Mouse (Mus musculus) E14TG2a.4 (cell line): ENCODE measurements around the gene Snx21.

Experiments
- H3K27me3 ChIP-seq: 2 replicates; pipeline ENCODE4 v1.6.1; 2014; ENCODE audit warnings: low read length, control low read depth; ENCODE audit not compliant: insufficient read depth
- H3K36me3 ChIP-seq: 2 replicates; pipeline ENCODE4 v1.6.1; 2014; ENCODE audit warnings: low read length, control low read depth; ENCODE audit not compliant: insufficient read depth
- H3K4me1 ChIP-seq: replicated peaks from 2 replicates; pipeline ENCODE4 v1.6.1; 2014; ENCODE audit warnings: low read depth, low read length, control low read depth
- H3K4me3 ChIP-seq: replicated peaks from 2 replicates; pipeline ENCODE4 v1.5.1; 2014; ENCODE audit warnings: mild to moderate bottlenecking, low read length
- H3K9me3 ChIP-seq: 2 replicates; pipeline ENCODE4 v1.6.1; 2014; ENCODE audit warnings: low read length, control low read depth
- CTCF ChIP-seq: conservative IDR thresholded peaks from 2 replicates; pipeline ENCODE4 v1.5.1; 2014; ENCODE audit warnings: low read length
- NANOG ChIP-seq: IDR thresholded peaks from 2 replicates; pipeline ENCODE4 v1.6.1; 2014; ENCODE audit warnings: borderline replicate concordance, low read length, mixed read lengths
- POU5F1 ChIP-seq: IDR thresholded peaks from 2 replicates; pipeline ENCODE4 v1.6.1; 2014; ENCODE audit warnings: low read length, borderline replicate concordance

The Snx21 gene

GRCm38 (mm10) chr2:164765841-164766240, 19.8 kb upstream of the Snx21 start:
- H3K27me3 ChIP-seq: no peaks in the 10 kb centered on the region
- no peaks in the 10 kb centered on the region for H3K9me3 ChIP-seq
- peaks cover 80% of the 10 kb centered on the region for H3K36me3 ChIP-seq
- peaks cover 75% of the 10 kb centered on the region for H3K4me1 ChIP-seq
- H3K4me3 ChIP-seq: no peak overlapping the region
- TF ChIP-seq POU5F1: no peak
- TF ChIP-seq CTCF: no peak
- TF ChIP-seq NANOG: no peak

GRCm38 (mm10) chr2:164767812-164768540, 17.6 kb upstream of the Snx21 start:
- H3K4me1 ChIP-seq: peaks cover 75% of the 10 kb centered on the region
- peaks cover 80% of the 10 kb centered on the region for H3K36me3 ChIP-seq
- TF ChIP-seq CTCF (no peak), NANOG (no peak), POU5F1 (no peak)
- no peaks in the 10 kb centered on the region for H3K9me3 ChIP-seq
- H3K4me3 ChIP-seq: peak overlapping the region; percentile 100
- H3K27me3 ChIP-seq: no peaks in the 10 kb centered on the region

GRCm38 (mm10) chr2:164769258-164770037, 16.2 kb upstream of the Snx21 start, which contains the start of gene Ube2c:
Gene Ube2c (plus strand): TSS chr2:164769898.
- H3K36me3 ChIP-seq: peaks cover 83% of the 10 kb centered on the region
- no peaks in the 10 kb centered on the region for H3K9me3 ChIP-seq
- peak within 1 kb of the TSS; percentile 100 for H3K4me3 ChIP-seq
- no peaks in the 10 kb centered on the region for H3K27me3 ChIP-seq
- H3K4me1 ChIP-seq: peaks cover 77% of the 10 kb centered on the region
- TF ChIP-seq CTCF: no peak
- no peak for TF ChIP-seq NANOG
- no peak for TF ChIP-seq POU5F1

GRCm38 (mm10) chr2:164770279-164770678, 15.3 kb upstream of the Snx21 start:
- H3K27me3 ChIP-seq: no peaks in the 10 kb centered on the region
- H3K4me1 ChIP-seq: peaks cover 70% of the 10 kb centered on the region
- H3K36me3 ChIP-seq: peaks cover 75% of the 10 kb centered on the region
- H3K4me3 ChIP-seq: peak overlapping the region; percentile 100
- H3K9me3 ChIP-seq: no peaks in the 10 kb centered on the region
- TF ChIP-seq NANOG (no peak), POU5F1 (no peak), CTCF (no peak)

- peaks cover 7% of the 10 kb centered on the region for H3K27me3 ChIP-seq
- H3K4me3 ChIP-seq: peak overlapping the region; percentile 100
- H3K4me1 ChIP-seq: peaks cover 62% of the 10 kb centered on the region
- H3K9me3 ChIP-seq: no peaks in the 10 kb centered on the region
- TF ChIP-seq NANOG (no peak), CTCF (no peak), POU5F1 (no peak)
- peaks cover 67% of the 10 kb centered on the region for H3K36me3 ChIP-seq
These were observed 14.5 kb upstream of the Snx21 start for GRCm38 (mm10) chr2:164771123-164771522.

GRCm38 (mm10) chr2:164773229-164773988, 12.2 kb upstream of the Snx21 start:
- TF ChIP-seq NANOG: no peak
- no peak for TF ChIP-seq POU5F1
- no peak for TF ChIP-seq CTCF
- no peaks in the 10 kb centered on the region for H3K9me3 ChIP-seq
- no peak overlapping the region for H3K4me3 ChIP-seq
- H3K36me3 ChIP-seq: peaks cover 44% of the 10 kb centered on the region
- H3K27me3 ChIP-seq: peaks cover 30% of the 10 kb centered on the region
- H3K4me1 ChIP-seq: peaks cover 58% of the 10 kb centered on the region

- peaks cover 43% of the 10 kb centered on the region for H3K36me3 ChIP-seq
- H3K4me1 ChIP-seq: peaks cover 57% of the 10 kb centered on the region
- H3K9me3 ChIP-seq: no peaks in the 10 kb centered on the region
- no peak for TF ChIP-seq NANOG
- no peak for TF ChIP-seq POU5F1
- no peak for TF ChIP-seq CTCF
- H3K4me3 ChIP-seq: no peak overlapping the region
- H3K27me3 ChIP-seq: peaks cover 36% of the 10 kb centered on the region
These were observed 11.6 kb upstream of the Snx21 start for GRCm38 (mm10) chr2:164773989-164774364.

- no peak for TF ChIP-seq CTCF
These were observed 9.5 kb upstream of the Snx21 start for GRCm38 (mm10) chr2:164776130-164776529.

More at GRCm38 (mm10) chr2:164776130-164776529, 9.5 kb upstream of the Snx21 start:
- peaks cover 43% of the 10 kb centered on the region for H3K27me3 ChIP-seq
- peaks cover 55% of the 10 kb centered on the region for H3K4me1 ChIP-seq
- peak overlapping the region; percentile 64; the same call in 1 of the 2 replicates for H3K4me3 ChIP-seq
- peaks cover 32% of the 10 kb centered on the region for H3K36me3 ChIP-seq
- H3K9me3 ChIP-seq: no peaks in the 10 kb centered on the region
